Mouse (Mus musculus): Measurements from ENCODE around the gene Fgfr2. TPM values are rescaled to one million over a fixed set of nuclear protein-coding genes. Genes with fewer than 3 reads are reported as not detected.
"Not testable (repeated sequence)": the region's sequence is repeated elsewhere in the genome, so short reads cannot be mapped to it uniquely, and the experiment has no call there.

Gene Fgfr2
- total RNA-seq, 2 experiments from 2014 or later, result 2.1 to 3.9 TPM

DNA sequence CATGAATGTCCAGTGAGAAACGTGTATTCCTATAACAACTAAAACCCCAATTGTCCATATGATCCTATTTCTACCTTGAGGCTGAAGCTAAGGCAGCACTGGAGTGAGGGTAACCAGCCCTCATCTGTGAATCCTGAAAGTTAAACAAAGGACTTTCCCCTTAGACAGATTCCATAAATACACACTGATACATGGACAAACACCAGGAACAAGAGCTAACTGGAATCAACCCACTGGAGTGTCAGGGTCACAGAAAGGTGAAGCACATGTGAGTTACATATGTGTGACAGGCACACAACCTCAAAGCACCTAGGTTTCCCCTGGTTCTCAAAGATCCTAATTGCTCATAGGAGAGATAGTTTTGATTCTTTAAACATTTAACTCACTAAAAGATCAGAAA, 2703.2 kb downstream of the Fgfr2 start:
- no peak for DNase-seq
- intact Hi-C loops (cut with DNase I), result no loop called here

DNA sequence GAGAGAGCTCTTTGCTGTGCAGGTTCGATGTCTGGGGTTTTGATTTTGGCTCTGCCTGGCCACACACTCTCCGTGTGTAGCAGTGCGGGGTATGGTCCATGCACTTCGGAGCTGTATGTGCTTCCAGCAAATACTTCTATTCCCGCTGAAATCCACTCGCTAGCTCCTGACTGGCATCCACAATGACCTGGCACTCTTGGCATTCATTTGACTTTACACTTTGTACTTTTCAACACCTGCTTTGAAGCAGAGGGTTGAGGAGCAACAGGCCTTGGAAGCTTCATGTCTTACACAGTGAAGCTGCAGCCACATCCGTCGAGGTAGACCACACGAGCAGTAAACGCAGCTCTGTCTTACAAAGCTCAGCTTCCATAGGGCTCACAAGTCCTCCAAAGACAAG, 2715.5 kb downstream of the Fgfr2 start:
- intact Hi-C loops (cut with DNase I), result no loop called here
- no peak for DNase-seq

DNA sequence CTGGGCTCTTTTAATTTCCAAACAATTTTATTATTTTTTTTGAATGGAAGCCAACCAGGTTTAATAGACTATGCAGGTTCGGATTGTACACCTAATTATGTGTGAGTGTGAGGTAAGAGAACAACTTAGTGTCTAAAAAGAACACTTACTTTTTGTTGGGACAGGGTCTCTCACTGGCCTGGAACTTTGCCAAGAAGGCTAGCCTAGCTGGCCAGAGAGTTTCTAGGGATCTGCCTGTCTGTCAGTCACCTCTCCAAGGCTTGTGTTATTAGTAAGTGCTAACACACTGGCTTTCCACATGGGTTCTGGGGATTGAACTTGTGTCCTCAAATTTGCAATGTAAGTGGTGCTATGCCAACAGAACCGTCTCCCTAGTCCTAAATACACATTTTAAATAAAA, 2719.8 kb downstream of the Fgfr2 start:
- intact Hi-C loops (cut with DNase I), result no loop called here
- DNase-seq, result no peak

- intact Hi-C loops (cut with DNase I), result no loop called here
- DNase-seq, result no peak
Observed at GRCm38 (mm10) chr7:130394697-130395096, 2728.5 kb downstream of the Fgfr2 start.

DNA sequence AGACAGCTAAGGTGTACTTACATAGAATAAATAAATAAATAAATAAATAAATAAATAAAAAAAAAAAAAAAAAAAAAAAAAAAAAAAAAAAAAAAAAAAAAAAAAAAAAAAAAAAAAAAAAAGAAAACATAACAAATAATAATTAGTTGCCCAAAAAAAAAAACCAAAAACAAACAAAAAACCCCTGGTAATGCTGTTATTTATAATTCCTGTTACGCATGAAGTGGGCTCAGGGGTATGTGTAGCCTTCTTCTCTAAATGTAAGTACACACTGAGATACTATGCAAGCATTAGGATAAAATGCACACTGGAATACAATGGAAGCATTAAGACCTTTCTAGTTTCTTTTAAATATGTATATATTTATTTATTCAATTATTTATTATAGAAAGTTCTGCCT, 2733.1 kb downstream of the Fgfr2 start:
- intact Hi-C loops (cut with DNase I); DNase-seq: not testable (repeated sequence)

DNA sequence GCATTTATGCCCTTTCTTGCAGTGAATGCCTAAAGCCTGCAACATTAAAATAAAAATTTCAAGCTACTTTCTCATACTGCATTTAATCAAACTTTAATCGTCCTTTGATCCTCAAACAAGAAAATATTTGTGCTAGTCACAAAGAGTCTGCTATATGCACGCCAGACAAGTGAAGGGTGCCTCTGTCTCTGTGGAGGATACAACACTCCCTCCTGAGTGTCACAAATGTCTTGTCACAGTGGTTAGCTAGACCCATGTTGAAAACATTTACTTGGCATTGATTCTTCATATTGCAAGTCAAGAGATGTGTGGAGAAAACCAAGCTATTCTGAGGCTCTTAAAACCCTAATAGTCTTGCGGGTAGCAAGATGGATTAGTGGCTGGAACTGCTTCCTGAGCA, 2736.8 kb downstream of the Fgfr2 start:
- intact Hi-C loops (cut with DNase I), result loop anchor here (5.0 kb wide), 1 partner anchor 734 kb away; no protein-coding TSS in a partner anchor
- DNase-seq, result no peak

DNA sequence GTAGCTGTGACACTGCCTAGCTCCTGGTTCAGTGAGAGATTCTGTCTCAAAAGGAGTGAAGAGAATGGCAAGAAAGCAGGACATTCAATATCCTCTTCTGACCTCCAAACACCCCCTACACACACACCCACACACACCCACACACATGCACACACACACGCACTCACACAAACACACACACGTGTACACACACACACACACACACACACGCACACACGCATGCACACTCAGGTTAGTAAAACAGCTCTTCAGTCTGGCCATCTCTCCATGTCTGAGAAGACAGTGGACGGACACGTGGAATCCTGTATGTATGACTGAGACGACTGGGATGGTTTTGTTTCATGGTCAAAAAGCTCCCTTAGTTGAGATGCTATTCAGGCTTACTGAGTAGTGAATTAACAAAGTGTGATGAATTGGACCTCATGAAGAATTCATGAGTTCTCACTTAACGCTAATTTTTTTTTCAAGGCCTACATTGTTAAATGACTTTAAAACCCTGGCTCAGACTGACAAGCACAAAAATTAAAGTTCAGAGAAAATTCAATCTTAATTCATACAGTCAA, 2737.3 kb downstream of the Fgfr2 start:
- intact Hi-C loops (cut with DNase I), result loop anchor here (5.0 kb wide), 1 partner anchor 734 kb away; no protein-coding TSS in a partner anchor
- no peak for DNase-seq

GRCm38 (mm10) chr7:130382126-130382525, 2741.0 kb downstream of the Fgfr2 start:
- no peak for DNase-seq
- intact Hi-C loops (cut with DNase I), result loop anchor here (5.0 kb wide), 1 partner anchor 110 kb away; no protein-coding TSS in a partner anchor

DNA sequence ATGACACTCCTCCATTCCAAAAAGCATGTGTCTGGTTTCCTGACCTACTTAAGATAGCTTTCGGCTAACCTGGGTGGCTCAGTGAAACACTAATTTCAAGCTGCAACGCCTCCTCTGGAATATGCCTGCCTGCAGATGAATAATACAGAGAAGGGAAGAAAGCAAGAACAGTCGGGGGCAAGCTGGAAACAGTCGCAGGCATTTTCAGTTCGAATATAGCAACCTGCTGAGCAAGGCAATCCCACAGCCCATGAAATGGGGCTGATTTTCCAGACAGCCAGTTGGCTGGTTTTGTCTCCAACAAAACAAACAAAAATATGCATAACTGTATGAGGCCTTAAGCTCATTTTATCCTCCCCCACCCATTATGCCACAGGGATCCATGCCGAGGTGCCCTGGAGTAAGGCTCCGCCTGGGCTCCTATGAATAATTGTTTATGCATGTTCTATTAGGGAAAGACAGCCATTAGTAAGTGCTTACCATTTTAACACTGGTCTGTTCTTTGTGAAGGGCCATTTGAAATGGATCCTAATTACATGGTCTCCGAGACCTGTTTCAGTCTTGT, 2741.7 kb downstream of the Fgfr2 start:
- no peak for DNase-seq
- intact Hi-C loops (cut with DNase I), result loop anchor here (5.0 kb wide), 1 partner anchor 109 kb away; no protein-coding TSS in a partner anchor

GRCm38 (mm10) chr7:130380769-130381355, 2742.3 kb downstream of the Fgfr2 start:
- peak; percentile 4 to 25 for DNase-seq
- intact Hi-C loops (cut with DNase I), result loop anchor here (5.0 kb wide), 1 partner anchor 109 kb away; no protein-coding TSS in a partner anchor

- DNase-seq, result no peak
- intact Hi-C loops (cut with DNase I), result loop anchor here (5.0 kb wide), 1 partner anchor 108 kb away; no protein-coding TSS in a partner anchor
Observed at GRCm38 (mm10) chr7:130380367-130380766, 2742.8 kb downstream of the Fgfr2 start.

- DNase-seq, result no peak
- intact Hi-C loops (cut with DNase I), result loop anchor here (5.0 kb wide), 1 partner anchor 108 kb away; no protein-coding TSS in a partner anchor
Observed at GRCm38 (mm10) chr7:130379886-130380285, 2743.3 kb downstream of the Fgfr2 start.

DNA sequence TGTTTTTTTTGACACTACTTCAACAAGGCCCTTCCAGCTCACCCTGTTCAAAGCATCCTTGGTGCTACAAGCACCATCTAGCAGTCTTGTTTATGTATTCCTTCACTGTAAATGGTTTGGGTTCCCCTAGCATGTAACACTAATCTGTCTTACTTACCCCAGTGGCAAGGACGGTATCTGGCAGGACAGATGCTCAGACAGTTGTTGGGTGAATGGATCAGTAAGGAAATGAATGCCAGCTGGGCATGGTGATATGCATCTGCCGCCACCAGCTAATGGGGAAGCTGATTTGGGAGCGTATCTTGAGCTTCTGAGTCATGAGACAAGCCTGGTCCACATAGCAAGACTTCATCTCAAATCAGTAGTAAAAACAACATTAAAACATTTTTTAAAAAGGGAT, 2744.8 kb downstream of the Fgfr2 start:
- intact Hi-C loops (cut with DNase I), result no loop called here
- DNase-seq, result no peak

DNA sequence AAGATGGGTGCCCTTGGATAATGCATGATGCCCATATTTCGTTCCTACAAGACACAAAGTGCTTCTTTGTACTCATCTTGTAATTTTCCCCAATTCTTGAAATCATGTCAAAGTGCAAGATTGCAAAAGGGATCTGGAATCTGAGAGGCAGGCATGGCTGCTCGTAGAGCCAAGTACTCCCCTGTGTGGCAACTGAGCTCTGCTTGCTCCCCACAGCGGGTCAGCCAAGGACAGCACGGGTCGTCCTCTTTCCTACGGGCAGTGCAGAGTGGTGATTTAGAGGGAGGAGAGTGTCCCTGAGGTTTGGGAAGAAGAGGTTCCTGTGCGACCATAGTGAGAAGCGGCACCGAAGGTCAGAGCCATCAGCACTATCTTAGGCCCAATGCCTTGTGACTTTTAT, 2748.8 kb downstream of the Fgfr2 start:
- intact Hi-C loops (cut with DNase I), result no loop called here
- DNase-seq, result no peak

GRCm38 (mm10) chr7:130368827-130369641, 2754.1 kb downstream of the Fgfr2 start:
- no peak for DNase-seq
- intact Hi-C loops (cut with DNase I), result no loop called here

- no peak for DNase-seq
- intact Hi-C loops (cut with DNase I), result no loop called here
Observed at GRCm38 (mm10) chr7:130368036-130368826, 2754.9 kb downstream of the Fgfr2 start.

DNA sequence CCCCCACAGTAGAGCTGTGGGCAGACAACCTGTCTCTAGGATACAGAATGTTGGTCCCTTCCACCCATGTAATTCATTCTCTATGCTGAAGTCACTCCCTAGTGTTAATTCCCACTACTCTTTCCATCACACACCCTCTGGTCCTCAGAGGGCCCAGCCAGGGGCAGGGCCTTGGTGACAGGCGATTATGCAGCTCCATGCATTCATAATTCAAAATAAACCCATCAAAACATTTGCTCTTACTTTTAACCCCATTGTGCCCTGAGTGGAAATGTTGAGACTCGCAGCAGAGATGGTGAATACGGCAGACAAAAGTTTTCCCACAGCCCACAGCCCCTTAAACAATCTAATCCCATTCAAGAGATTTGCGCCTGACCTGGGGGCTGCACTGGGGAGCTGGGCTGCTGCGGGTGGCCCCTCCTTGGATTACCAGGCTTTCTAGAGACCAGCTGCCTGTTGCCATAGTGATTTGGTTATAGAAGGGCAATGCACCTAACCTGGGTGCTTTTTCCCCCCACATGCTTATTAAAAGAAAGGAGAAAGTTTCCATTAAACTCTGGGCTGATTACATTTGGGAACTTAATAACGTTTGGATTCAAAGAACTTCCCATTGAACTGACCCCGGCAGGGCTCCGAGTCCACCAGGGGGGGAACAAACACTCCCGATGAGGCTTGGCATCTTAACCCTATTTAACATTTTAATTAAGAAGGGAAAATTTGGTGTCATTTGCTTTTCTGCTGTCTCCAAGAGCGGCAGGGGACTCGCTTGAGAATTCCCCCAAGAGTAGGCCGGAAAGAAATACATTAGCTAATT, 2755.7 kb downstream of the Fgfr2 start:
- intact Hi-C loops (cut with DNase I), result no loop called here
- DNase-seq, result no peak

- DNase-seq, result no peak
- intact Hi-C loops (cut with DNase I), result no loop called here
Observed at GRCm38 (mm10) chr7:130365711-130366110, 2757.4 kb downstream of the Fgfr2 start.

DNA sequence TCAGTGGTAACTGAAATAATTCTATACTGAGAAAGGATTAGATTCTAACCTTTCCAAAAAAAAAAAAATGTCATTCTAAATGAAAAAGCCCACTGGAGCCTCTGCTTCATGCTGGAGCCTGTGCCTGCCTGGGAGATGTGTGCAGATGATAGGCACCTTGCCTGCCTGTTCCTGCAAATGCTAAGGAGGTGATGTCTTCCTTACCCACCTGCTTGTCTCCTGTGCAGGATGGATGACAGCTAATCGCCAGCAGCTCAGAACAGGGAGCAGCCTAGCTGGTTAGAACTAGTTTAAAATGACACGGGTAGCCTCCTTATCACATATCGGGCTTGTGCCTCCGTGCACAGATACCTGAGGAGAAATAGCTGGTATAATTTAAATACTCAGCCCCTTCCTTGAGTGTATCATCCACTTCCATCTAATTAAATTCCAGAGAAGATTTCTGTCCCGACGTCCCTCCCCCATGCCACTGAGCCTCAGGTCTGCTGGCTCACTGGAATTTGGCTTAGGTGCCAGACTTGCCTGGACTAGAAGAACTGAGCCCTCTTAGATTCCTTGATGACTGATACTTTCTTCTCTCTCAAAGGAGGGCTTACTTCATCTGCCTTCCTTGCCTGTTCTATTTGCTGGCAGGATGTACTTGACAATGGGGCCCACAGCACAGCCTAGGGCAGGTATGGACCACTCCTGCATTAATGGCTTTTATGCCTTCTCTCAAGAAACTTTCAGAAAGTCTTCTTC, 2782.6 kb downstream of the Fgfr2 start:
- intact Hi-C loops (cut with DNase I), result no loop called here
- no peak for DNase-seq

All from heart, postnatal 14 days (tissue).